Mouse (Mus musculus) retina, postnatal 7 days (tissue): Measurements from ENCODE around the gene Mta1.

Experiments used
- DNase-seq: peaks from one replicate; pipeline ENCODE4 v3.0.0-alpha.2; 2012; ENCODE audit warnings: low read depth, low spot score

Mta1 gene

GRCm38 (mm10) chr12:113098530-113099151 is 563 bp downstream of the Mta1 start:
- DNase-seq = no peak

- DNase-seq = no peak
These were observed 1.6 kb downstream of the Mta1 start for GRCm38 (mm10) chr12:113099470-113100237.

- DNase-seq = no peak
These were observed 2.5 kb downstream of the Mta1 start for GRCm38 (mm10) chr12:113100448-113101076.

- DNase-seq = no peak
These were observed 3.3 kb downstream of the Mta1 start for GRCm38 (mm10) chr12:113101251-113101960.

DNA sequence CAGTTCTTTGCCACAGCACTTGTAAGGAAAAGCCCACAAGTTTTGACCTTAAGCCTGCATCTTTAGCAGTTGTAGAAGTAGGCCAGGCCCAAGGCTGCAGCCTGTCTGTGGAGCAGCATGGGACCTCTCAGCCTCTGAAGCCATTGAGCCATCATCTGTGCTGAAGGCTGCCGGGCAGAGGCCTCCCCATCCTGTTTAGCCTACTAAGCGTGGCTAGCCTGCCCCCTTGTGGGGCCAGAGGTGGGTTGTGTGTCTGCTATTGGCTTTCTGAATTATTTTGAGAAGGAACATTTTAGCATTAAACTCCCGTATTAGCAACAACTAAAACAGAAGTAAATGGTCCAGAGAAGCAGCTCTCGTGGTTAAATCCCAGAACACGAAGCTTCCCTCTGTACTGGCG is 4.4 kb downstream of the Mta1 start:
- DNase-seq = no peak

- no peak for DNase-seq
These were observed 5.9 kb downstream of the Mta1 start for GRCm38 (mm10) chr12:113103846-113104451.

- DNase-seq = no peak
These were observed 8.3 kb downstream of the Mta1 start for GRCm38 (mm10) chr12:113106386-113106785.

GRCm38 (mm10) chr12:113107431-113108124 is 9.5 kb downstream of the Mta1 start:
- DNase-seq = no peak

- no peak for DNase-seq
These were observed 10.6 kb downstream of the Mta1 start for GRCm38 (mm10) chr12:113108528-113109283.

DNA sequence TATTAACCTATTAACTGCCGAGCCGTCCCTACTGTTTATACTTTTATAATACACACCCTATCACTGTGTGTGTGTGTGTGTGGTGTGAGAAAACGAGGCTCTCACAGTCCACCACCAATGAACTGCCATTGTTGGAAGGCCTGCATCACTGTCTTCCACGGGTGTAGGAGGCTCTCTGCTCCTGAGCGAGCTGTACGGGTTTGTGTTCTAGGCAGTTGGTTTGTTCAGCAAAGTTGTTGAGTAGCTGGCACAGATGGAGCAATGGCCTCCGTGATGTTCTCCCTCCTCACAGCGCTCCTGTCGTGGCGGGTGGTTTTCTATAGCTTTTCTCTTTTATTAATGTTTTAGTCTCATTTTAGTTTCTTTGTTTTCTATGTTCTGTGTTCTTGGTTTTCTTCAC is 11.7 kb downstream of the Mta1 start:
- DNase-seq = no peak

- DNase-seq = no peak
These were observed 16.1 kb downstream of the Mta1 start for GRCm38 (mm10) chr12:113114141-113114540.

DNA sequence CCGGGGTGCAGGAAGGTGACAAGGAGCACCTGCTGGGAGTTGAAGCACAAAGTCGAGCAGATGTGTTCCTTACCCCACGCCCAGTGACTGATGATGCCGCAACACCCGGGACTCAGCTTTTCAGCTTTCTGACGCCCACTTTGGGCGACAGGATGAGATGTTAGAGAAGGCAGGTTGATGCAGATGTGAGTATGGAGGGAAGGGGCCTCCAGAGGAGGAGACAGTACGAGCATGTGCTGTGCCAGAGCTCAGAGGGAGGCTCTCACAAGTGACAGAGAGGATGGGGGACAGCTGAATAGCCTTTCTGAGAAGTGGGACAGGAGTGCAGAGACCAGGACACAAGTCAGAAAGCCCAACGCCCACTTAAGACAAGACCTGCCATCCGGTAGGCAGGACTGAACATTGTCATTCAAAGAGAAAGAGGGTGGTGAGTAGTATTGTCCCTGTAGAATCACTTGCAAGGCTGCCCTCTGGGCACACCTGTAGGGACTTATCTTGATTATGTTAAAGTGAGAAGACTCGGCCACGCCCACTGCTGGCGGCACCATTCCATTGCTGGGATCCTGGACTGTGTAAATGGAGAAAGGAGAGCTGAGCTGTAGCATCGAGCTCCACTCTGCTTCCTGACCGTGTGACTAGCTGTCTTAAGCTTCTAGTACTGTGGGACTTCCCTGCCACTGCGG is 16.9 kb downstream of the Mta1 start:
- no peak for DNase-seq

DNA sequence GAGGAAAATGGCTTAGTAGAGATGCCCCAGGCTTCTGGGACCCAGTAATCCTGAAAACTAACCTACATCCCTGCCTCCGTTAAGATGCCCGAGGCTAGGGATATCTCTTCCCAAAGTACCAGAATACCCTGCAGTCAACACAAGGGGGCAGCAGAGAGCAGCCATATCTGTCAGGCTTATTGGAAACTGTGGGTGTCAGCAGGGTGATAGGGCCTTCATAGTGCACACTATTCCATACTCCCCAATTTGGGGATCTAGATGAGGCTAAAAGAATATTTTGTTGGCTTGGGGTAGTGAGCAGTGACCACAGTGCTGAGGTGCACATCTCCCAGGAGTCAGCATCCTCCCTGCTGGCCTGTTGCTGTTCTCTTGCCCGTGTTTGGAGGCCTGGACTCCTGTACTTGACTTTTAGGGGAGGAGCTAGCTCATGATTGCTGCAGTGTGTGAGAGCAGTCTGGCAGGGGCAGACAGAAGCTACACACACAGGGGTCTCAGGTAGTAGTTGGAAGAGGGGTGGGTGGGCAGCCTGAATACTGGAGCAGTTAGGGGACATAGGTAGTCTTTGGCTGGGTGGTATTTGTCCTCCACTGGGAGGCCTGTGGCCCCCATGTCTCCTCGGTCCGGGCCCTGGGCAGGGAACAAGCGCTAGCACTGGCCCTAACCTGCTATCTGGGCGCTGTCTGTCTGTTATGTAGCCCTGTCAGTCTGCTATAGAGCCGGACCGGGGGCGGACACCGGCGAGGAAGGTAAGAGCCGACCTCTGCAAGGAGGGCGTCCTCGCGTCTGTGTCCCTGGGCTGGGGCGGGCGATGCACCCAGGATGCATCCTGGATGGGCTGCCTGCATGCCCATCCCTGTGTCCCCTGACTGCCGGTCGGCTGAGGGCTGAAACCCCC is 21.7 kb downstream of the Mta1 start:
- DNase-seq = peak; percentile 76

DNA sequence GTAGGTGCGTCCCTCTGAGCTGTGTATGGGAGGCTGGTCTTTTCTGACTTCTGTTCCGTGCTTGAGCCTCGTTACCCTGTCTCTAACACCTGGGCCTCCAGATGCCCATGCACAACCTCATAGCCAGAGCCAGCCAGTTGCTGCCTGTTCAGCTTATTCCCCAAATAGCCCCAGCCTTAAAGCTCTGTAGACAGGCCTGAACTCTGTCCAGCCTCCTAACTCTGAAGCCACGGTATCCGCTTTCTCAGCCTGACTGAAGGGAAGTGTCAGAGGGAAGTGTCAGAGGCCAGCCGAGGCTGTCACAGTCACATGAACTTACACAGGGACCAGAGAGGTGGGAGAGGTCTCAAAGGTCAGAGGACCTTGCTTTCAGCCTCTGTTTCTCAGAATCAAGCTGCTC is 26.6 kb downstream of the Mta1 start:
- DNase-seq = no peak

DNA sequence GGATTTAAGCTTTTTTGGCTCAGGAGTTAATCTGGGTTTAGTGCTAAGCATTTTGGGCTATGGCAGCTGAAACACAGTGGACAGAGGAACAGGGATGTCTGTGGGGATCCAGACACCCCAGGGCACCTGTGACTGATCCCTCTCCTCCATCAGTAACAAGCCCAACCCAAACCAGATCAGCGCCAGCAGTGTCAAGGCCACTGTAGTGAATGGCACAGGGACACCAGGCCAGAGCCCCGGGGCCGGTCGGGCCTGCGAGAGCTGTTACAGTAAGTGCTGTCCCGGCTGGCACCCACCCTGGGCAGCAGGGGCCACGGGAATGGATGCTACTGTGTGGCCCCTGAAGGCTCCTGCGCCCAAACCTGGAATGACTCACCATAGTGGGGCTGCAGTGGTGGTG is 32.7 kb downstream of the Mta1 start:
- DNase-seq = no peak

GRCm38 (mm10) chr12:113131601-113132000 is 33.5 kb downstream of the Mta1 start:
- DNase-seq = no peak

DNA sequence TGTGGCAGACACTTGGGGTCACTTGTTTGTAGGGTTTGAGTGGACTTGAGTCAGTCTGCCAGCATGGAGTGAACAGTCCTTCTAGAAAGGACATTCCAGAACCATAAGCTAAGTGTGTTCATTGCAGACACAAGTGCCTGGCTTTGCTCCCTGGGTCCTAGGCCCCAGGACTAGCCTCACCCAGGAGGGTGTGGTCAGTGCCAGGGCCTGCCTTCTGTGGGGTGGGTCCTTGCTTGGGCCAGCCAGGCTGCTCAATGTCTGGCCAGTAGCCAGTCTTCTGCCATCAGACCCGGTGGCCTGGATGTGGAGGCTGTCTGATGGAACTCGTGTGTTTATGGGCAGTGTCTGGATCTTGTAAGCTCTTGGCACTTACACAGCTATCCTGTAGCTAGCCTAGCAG is 34.5 kb downstream of the Mta1 start:
- no peak for DNase-seq

DNA sequence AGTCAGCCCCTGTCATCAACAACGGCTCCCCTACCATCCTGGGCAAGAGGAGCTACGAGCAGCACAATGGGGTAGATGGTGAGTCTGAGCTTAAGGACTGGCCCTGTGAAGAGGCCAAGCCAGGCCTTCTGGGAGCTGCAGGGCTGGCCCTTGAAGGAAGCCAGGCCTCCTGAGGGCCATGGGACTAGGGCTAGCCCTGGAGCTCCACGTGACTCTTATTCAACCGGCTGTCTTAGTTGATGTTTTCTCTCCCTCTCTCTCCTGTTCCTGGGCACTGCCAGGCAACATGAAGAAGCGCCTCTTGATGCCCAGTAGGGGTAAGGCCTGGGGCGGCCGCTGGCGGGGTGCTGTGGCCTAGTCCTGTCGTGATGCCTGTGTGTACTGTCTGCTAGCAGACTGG is 35.2 kb downstream of the Mta1 start:
- no peak for DNase-seq

- no peak for DNase-seq
These were observed 35.9 kb downstream of the Mta1 start for GRCm38 (mm10) chr12:113133861-113134403.
